Mouse (Mus musculus) liver, postnatal 0 days (tissue): Measurements from ENCODE around the gene Agfg2. TPM values are rescaled to one million over a fixed set of nuclear protein-coding genes. Genes with fewer than 3 reads are reported as not detected.

Experiments
- ATAC-seq: fragments of 200-750 bp; cut with Nextera tagmentation; 2 replicates; pipeline ENCODE4 v1.8.0; 2017; ENCODE audit warnings: mild to moderate bottlenecking, moderate library complexity
- DNase-seq: peaks from one replicate; pipeline ENCODE4 v3.0.0-alpha.2; 2016
- H3K27ac ChIP-seq: fragments of 300-500 bp; sonication (generic); 2 replicates; pipeline ENCODE4 v1.5.1; 2014; ENCODE audit warnings: antibody characterized with exemption, moderate library complexity, mild to moderate bottlenecking, low read depth
- H3K27me3 ChIP-seq: fragments of 300-500 bp; sonication (generic); 2 replicates; pipeline ENCODE4 v1.6.1; 2014; ENCODE audit warnings: low read length, control low read depth, mixed read lengths; ENCODE audit not compliant: insufficient read depth
- H3K36me3 ChIP-seq: fragments of 300-500 bp; sonication (generic); replicated peaks from 2 replicates; pipeline ENCODE4 v1.6.1; 2014; ENCODE audit warnings: mild to moderate bottlenecking, control low read depth, low read length, moderate library complexity, mixed read lengths; ENCODE audit not compliant: insufficient read depth
- H3K4me1 ChIP-seq: fragments of 300-500 bp; sonication (generic); 2 replicates; pipeline ENCODE4 v1.6.1; 2014; ENCODE audit warnings: antibody characterized with exemption, mild to moderate bottlenecking, control low read depth; ENCODE audit not compliant: insufficient read depth
- H3K4me2 ChIP-seq: fragments of 300-500 bp; sonication (generic); 2 replicates; pipeline ENCODE4 v1.6.1; 2014; ENCODE audit warnings: low read depth, mild to moderate bottlenecking, low read length, moderate library complexity, mixed read lengths
- H3K4me3 ChIP-seq: fragments of 300-500 bp; sonication (generic); 2 replicates; pipeline ENCODE4 v1.5.1; 2014; ENCODE audit warnings: low read depth, low read length
- H3K9ac ChIP-seq: fragments of 300-500 bp; sonication (generic); replicated peaks from 2 replicates; pipeline ENCODE4 v1.6.1; 2014; ENCODE audit warnings: mild to moderate bottlenecking, moderate library complexity
- H3K9me3 ChIP-seq: fragments of 300-500 bp; sonication (generic); 2 replicates; pipeline ENCODE4 v1.6.1; 2016; ENCODE audit warnings: mild to moderate bottlenecking, control low read depth, low read length, mixed read lengths
- CTCF ChIP-seq: sonication (generic); IDR thresholded peaks from 2 replicates; pipeline ENCODE4 v1.5.1; 2016; ENCODE audit warnings: antibody characterized with exemption, low read depth
- EP300 ChIP-seq: IDR thresholded peaks from 2 replicates; pipeline ENCODE4 v1.6.1; 2016; ENCODE audit warnings: antibody characterized with exemption, low read depth, mild to moderate bottlenecking
- WGBS: fragments of 180-500 bp; shearing (Covaris S2); extraction: QIAGEN DNeasy Blood & Tissue Kit; methylation state at CpG from one replicate; pipeline ENCODE4 v1.1.7; 2014; ENCODE audit not compliant: insufficient replicate concordance; 5-methylcytosine and 5-hydroxymethylcytosine counted together
- polyA plus RNA-seq: library from polyadenylated mRNA; unstranded; fragments of >200 nt; fragmentation: Nextera tagmentation; extraction: Ambion mirVana; gene quantifications from 2 replicates; pipeline ENCODE4 v1.2.1, GENCODE M21; 2015

Agfg2 gene
- polyA plus RNA-seq, 1 experiment from 2014 or later, result 29.5 TPM

GRCm38 (mm10) chr5:137644484-137644883, 40.0 kb downstream of the Agfg2 start:
- Histone ChIP-seq H3K36me3 (peaks cover 23% of the 10 kb centered on the region), H3K9ac (no peak overlapping the region), H3K4me3 (no peak overlapping the region), H3K4me2 (no peak overlapping the region), H3K9me3 (no peaks in the 10 kb centered on the region), H3K27me3 (peaks cover 20% of the 10 kb centered on the region), H3K4me1 (peaks cover 18% of the 10 kb centered on the region), H3K27ac (no peak overlapping the region)
- 64% methylated on average over 19 of the region's 19 CpGs for WGBS
- DNase-seq, result no peak
- no peak for ATAC-seq
- TF ChIP-seq CTCF, result no peak
- no peak for TF ChIP-seq EP300

GRCm38 (mm10) chr5:137642886-137643285, 41.6 kb downstream of the Agfg2 start:
- Histone ChIP-seq H3K9ac (no peak overlapping the region), H3K36me3 (peaks cover 35% of the 10 kb centered on the region), H3K9me3 (no peaks in the 10 kb centered on the region), H3K27me3 (peaks cover 20% of the 10 kb centered on the region), H3K4me2 (no peak overlapping the region), H3K4me1 (peaks cover 15% of the 10 kb centered on the region), H3K4me3 (no peak overlapping the region), H3K27ac (no peak overlapping the region)
- WGBS, result 59% methylated on average over 4 of the region's 4 CpGs
- no peak for DNase-seq
- no peak for ATAC-seq
- no peak for TF ChIP-seq EP300
- TF ChIP-seq CTCF, result no peak

DNA sequence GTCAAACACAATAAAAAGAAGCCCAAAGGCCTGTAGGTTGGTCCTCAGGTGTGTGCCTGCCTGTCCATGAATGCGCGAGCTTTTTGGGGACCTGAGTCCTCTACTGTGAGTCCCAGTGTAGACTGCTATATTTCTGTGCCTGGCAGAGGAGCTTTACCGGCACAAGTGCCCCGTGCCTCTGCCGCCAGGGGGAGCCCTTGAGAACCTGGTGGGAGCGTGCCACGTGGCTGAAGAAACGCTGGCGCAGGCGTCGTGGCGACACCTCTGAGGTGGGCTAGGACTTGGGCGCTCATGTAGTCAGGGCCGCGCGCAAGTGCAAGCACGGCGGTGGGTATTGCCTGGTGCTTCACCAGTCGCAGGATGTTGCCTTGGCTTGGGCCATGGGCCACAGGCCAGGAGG, 43.5 kb downstream of the Agfg2 start, which contains the start of gene Sap25:
Sap25 (plus strand) TSS at position 281 of the 400 bp plus-strand sequence.
- ATAC-seq, result no peak
- Histone ChIP-seq H3K4me1 (peaks cover 13% of the 10 kb centered on the region), H3K4me2 (no peak within 1 kb of the TSS), H3K9ac (no peak within 1 kb of the TSS), H3K27me3 (peaks cover 20% of the 10 kb centered on the region), H3K4me3 (no peak within 1 kb of the TSS), H3K27ac (no peak within 1 kb of the TSS), H3K36me3 (peaks cover 53% of the 10 kb centered on the region), H3K9me3 (no peaks in the 10 kb centered on the region)
- peak; percentile 72 for DNase-seq
- WGBS, result 80% methylated on average over 19 of the region's 19 CpGs
- TF ChIP-seq CTCF, result peak; percentile 73
- no peak for TF ChIP-seq EP300

DNA sequence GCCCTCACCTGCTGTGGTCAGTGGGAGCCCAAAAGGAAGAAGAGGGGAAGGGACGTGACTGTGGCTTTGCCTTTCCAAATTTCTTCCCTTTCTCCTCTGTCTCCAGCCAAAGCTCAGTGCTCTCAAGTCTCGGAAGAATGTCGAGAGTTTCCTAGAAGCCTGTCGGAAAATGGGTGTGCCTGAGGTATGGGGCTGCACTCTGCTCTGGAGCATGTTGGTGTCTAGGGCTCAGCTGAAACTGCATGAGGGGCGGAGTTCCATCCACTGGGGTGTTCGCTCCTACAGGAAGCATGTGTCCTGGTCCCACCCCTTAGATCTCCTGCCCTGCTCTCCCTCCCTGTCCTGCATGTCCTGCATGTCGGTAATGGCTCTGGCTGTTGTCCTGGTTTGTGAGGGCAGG, 45.1 kb downstream of the Agfg2 start:
- no peak for ATAC-seq
- 78% methylated on average over 7 of the region's 7 CpGs for WGBS

DNA sequence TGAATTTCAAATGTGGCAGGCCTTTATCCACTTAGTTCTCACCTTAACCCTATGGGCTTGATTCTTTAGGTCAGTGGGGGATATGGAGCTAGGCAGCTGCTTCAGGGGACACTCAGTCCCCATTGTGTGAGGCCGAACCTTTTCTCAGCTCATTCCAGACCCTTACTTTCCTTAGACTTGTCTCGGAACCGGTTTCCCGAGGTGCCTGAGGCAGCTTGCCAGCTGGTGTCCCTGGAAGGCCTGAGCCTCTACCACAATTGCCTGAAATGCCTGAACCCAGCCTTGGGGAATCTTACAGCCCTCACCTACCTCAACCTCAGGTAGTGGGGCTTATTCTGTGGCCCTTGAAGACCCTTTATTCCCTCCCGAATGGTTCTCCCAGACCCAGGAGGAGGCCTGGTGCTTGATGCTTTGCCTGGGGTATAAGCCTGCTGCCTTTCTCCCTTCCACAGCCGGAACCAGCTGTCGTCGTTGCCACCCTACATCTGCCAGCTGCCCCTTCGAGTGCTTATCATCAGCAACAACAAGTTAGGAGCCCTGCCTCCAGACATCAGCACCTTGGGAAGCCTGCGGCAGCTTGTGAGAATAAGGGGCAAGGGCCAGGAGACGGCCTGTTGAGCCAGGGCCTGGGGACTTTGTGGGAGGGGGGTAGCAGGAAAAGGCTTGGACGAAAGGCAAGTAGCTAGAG, 51.0 kb downstream of the Agfg2 start:
- Histone ChIP-seq H3K4me1 (peaks cover 33% of the 10 kb centered on the region), H3K9me3 (no peaks in the 10 kb centered on the region), H3K36me3 (peaks cover 46% of the 10 kb centered on the region), H3K4me2 (no peak overlapping the region), H3K27ac (no peak overlapping the region), H3K27me3 (no peaks in the 10 kb centered on the region), H3K9ac (no peak overlapping the region), H3K4me3 (no peak overlapping the region)
- no peak for ATAC-seq
- WGBS, result 83% methylated on average over 12 of the region's 12 CpGs
- DNase-seq, result no peak
- TF ChIP-seq EP300 (no peak), CTCF (no peak)

More for the DNA sequence above, 45.1 kb downstream of the Agfg2 start:
- H3K36me3 ChIP-seq, result peaks cover 64% of the 10 kb centered on the region
- no peak overlapping the region for H3K4me3 ChIP-seq
- DNase-seq, result no peak
- no peaks in the 10 kb centered on the region for H3K4me1 ChIP-seq
- no peak overlapping the region for H3K4me2 ChIP-seq
- no peak overlapping the region for H3K27ac ChIP-seq
- H3K27me3 ChIP-seq, result peaks cover 7% of the 10 kb centered on the region
- no peak overlapping the region for H3K9ac ChIP-seq
- no peaks in the 10 kb centered on the region for H3K9me3 ChIP-seq
- TF ChIP-seq CTCF (no peak), EP300 (no peak)

DNA sequence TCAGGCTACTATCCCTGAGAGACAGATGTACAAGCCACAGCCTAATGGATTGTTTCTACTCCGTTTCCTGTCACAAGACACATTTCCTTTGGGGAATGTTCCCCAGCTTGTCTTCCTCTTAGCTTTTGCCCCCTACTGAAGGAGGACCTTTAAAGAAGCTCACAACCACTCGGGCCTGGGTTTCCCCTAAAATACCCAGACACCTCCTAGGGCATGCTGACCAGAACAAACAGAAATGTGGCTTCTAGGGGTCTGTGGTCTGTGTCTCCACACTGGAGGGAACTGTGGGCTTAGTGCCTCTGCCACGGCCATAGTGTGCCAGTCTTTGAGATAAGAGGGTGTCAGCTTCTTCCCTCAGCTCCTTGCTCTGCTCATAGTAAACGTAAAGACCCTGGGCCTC, 52.9 kb downstream of the Agfg2 start:
- no peaks in the 10 kb centered on the region for H3K27me3 ChIP-seq
- peaks cover 44% of the 10 kb centered on the region for H3K4me1 ChIP-seq
- DNase-seq (no peak), ATAC-seq (no peak)
- peaks cover 30% of the 10 kb centered on the region for H3K36me3 ChIP-seq
- peak overlapping the region; percentile 94 for H3K9ac ChIP-seq
- H3K9me3 ChIP-seq, result no peaks in the 10 kb centered on the region
- WGBS, result 28% methylated on average over 4 of the region's 4 CpGs
- peak overlapping the region; percentile 99 for H3K27ac ChIP-seq
- peak overlapping the region; percentile 85 for H3K4me2 ChIP-seq
- H3K4me3 ChIP-seq, result peak overlapping the region; percentile 96
- TF ChIP-seq CTCF, result no peak
- no peak for TF ChIP-seq EP300
